Mouse (Mus musculus): ENCODE data around the gene Daxx.

DNA sequence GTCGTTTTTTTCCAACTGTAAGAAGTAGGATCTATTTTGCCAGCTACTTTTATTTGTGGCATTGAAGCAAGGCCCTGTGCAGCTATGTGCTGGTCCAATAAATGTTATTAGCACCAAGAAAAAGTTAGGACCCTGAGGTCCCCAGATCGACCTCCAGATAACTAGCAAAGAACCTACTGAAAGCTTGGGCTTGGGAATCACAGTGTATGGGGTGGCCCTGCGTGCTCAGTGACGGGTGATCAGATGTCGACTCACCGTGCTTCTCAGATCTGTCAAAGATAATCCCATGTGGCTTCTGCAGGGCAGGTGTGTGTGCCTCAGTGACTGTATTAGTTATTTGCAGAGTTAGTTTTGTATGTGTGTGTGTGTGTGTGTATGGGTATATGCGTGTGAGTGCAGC is 12.1 kb downstream of the Daxx start:
- TF ChIP-seq CTCF (IDR thresholded peaks at IDR 0.05; ENCODE audit: low read depth) = no peak
- no peak for TF ChIP-seq EP300 (IDR thresholded peaks at IDR 0.05; ENCODE audit: low read depth)
